Comparison of ENCODE assay signal across 8 mouse cellular contexts in genomic region chr16:21332411-21332810, GRCm38 (mm10).
DNase-seq lines count a peak whose midpoint lies in the region; ATAC-seq and TF ChIP-seq lines count a peak whose summit lies in the region.

No protein-coding gene starts in this region.

- H3K27me3 ChIP-seq in heart, adult 2 months (ENCODE audit: control insufficient read depth, insufficient read depth, low read length), result no peaks in the 10 kb centered on the region
- H3K27me3 ChIP-seq in kidney, embryonic 16.5 days (ENCODE audit: insufficient read depth, low read length), result no peaks in the 10 kb centered on the region
- H3K27me3 ChIP-seq in neural tube, embryonic 14.5 days (ENCODE audit: control insufficient read depth, insufficient read depth, low read length), result no peaks in the 10 kb centered on the region

- no peaks in the 10 kb centered on the region for H3K9me3 ChIP-seq in kidney, embryonic 16.5 days (ENCODE audit: low read length)
- no peaks in the 10 kb centered on the region for H3K9me3 ChIP-seq in neural tube, embryonic 14.5 days (ENCODE audit: control insufficient read depth, low read length)

- H3K9ac ChIP-seq in heart, adult 2 months (ENCODE audit: low read depth, low read length), result peak overlapping the region; percentile 98; the same call in 1 of the 2 replicates
- peak overlapping the region; percentile 86 for H3K9ac ChIP-seq in kidney, embryonic 16.5 days (replicated peaks; ENCODE audit: low read length)
- H3K9ac ChIP-seq in neural tube, embryonic 14.5 days (replicated peaks; ENCODE audit: low read depth, low read length), result peak overlapping the region; percentile 80

- 42% methylated on average over 7 of the region's 7 CpGs for WGBS in heart, adult 2 months
- WGBS in kidney, embryonic 16.5 days, result 54% methylated on average over 7 of the region's 7 CpGs
- 63% methylated on average over 7 of the region's 7 CpGs for WGBS in neural tube, embryonic 14.5 days

- no peak for TF ChIP-seq EP300 in heart, adult 2 months (IDR thresholded peaks at IDR 0.05; ENCODE audit: insufficient read depth, low read depth, low read length)

- H3K79me2 ChIP-seq in heart, adult 2 months (replicated peaks; ENCODE audit: control insufficient read depth, insufficient read depth, low read length), result no peaks in the 10 kb centered on the region

- ATAC-seq in kidney, embryonic 16.5 days (ENCODE audit: low FRiP score, low TSS enrichment), result no peak
- no peak for ATAC-seq in neural tube, embryonic 14.5 days (ENCODE audit: low read depth)

- peak overlapping the region; percentile 89 for H3K4me2 ChIP-seq in kidney, embryonic 16.5 days (replicated peaks; ENCODE audit: low read depth, low read length)
- H3K4me2 ChIP-seq in neural tube, embryonic 14.5 days (ENCODE audit: low read depth, low read length), result peak overlapping the region; percentile 70

- H3K4me1 ChIP-seq in heart, adult 2 months (ENCODE audit: control insufficient read depth, insufficient read depth, low read length), result peaks cover 4% of the 10 kb centered on the region
- no peaks in the 10 kb centered on the region for H3K4me1 ChIP-seq in cortical plate, adult 2 months (ENCODE audit: control insufficient read depth, insufficient read depth, low read length)
- H3K4me1 ChIP-seq in kidney, embryonic 16.5 days (ENCODE audit: insufficient read depth, low read length), result peaks cover 23% of the 10 kb centered on the region
- H3K4me1 ChIP-seq in neural tube, embryonic 14.5 days (ENCODE audit: control insufficient read depth, insufficient read depth, low read length), result peaks cover 6% of the 10 kb centered on the region; the same call in 1 of the 2 replicates

- H3K4me3 ChIP-seq in heart, adult 2 months, result peak overlapping the region; percentile 79
- peak overlapping the region; percentile 77 for H3K4me3 ChIP-seq in cortical plate, adult 2 months (ENCODE audit: insufficient read depth, low read length)
- H3K4me3 ChIP-seq in kidney, embryonic 16.5 days (ENCODE audit: low read length), result peak overlapping the region; percentile 75
- peak overlapping the region; percentile 68 for H3K4me3 ChIP-seq in neural tube, embryonic 14.5 days (ENCODE audit: low read depth, low read length)

- no peak for TF ChIP-seq POLR2A in heart, adult 2 months (IDR thresholded peaks at IDR 0.05; ENCODE audit: insufficient read depth, low read depth, low read length)
- TF ChIP-seq POLR2A in cortical plate, adult 2 months (IDR thresholded peaks at IDR 0.05; ENCODE audit: extremely low read depth, insufficient read depth, low read length), result no peak

- intact Hi-C loops in heart, adult 2 months (cut with DNase I), result loop anchor here (2.0 to 5.0 kb wide), 3 partner anchors 14 to 85 kb away; no protein-coding TSS in a partner anchor

- no peaks in the 10 kb centered on the region for H3K36me3 ChIP-seq in heart, adult 2 months (ENCODE audit: control insufficient read depth, insufficient read depth, low read length)
- H3K36me3 ChIP-seq in kidney, embryonic 16.5 days (ENCODE audit: insufficient read depth, low read length), result no peaks in the 10 kb centered on the region
- H3K36me3 ChIP-seq in neural tube, embryonic 14.5 days (ENCODE audit: control insufficient read depth, insufficient read depth, low read length), result no peaks in the 10 kb centered on the region

- peak overlapping the region; percentile 91 for H3K27ac ChIP-seq in heart, adult 2 months
- peak overlapping the region; percentile 98; the same call in 1 of the 2 replicates for H3K27ac ChIP-seq in cortical plate, adult 2 months (ENCODE audit: insufficient read depth, low read length)
- H3K27ac ChIP-seq in kidney, embryonic 16.5 days (ENCODE audit: low read length), result peak overlapping the region; percentile 96
- peak overlapping the region; percentile 97 for H3K27ac ChIP-seq in neural tube, embryonic 14.5 days (ENCODE audit: low read depth, low read length)

- no peak for DNase-seq in heart, adult 2 months
- no peak for DNase-seq in heart, adult 18-20 months
- DNase-seq in 3T3-L1 (ENCODE audit: low read depth, low spot score), result peak; percentile 36
- no peak for DNase-seq in adrenal gland, postnatal 14 days
- DNase-seq in layer of hippocampus, adult 8-10 months (ENCODE audit: low spot score in 2 of 2), result no peak

- no peak for TF ChIP-seq CTCF in heart, adult 2 months (IDR thresholded peaks at IDR 0.05)
- TF ChIP-seq CTCF in cortical plate, adult 2 months (IDR thresholded peaks at IDR 0.05; ENCODE audit: extremely low read depth, insufficient read depth, low read length), result no peak
